Mouse (Mus musculus): ENCODE measurements around the gene Hnrnpl.

Gene Hnrnpl

GRCm38 (mm10) chr7:28812949-28813348, 4.6 kb downstream of the Hnrnpl start:
- no peak for DNase-seq

DNA sequence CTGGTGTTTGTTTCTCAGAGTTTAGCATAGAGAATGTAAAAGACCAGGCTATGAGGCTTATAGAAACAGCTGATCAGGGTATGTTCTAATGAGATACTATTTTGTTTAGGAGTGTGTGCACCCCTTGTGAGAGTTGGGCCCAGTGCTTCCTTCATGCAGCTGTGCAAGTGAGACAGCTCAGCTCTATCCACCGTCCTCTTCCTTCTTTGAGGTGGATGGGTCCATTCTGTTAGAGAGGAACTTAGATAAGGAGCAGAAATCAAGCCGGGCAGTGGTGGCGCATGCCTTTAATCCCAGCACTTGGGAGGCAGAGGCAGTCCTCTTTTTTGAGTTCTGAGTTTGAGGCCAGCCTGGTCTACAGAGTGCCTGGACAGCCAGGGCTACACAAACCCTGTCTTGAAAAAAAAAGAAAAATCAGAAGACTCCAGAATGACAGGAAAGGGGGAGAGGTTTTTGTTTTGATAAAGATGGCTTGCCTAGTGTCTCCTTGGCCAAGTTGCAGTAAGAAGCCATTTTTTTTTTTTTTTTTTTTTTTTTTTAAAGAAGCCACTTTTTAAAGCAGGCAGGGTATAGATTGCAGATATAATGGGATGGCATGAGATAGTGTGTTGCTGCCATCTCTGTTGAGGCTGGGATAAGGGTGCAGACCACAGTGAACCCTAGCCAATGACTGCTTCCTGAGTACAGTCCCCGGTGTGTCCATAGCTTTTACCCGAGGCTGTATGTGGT, 6.1 kb downstream of the Hnrnpl start:
- DNase-seq: no peak

DNA sequence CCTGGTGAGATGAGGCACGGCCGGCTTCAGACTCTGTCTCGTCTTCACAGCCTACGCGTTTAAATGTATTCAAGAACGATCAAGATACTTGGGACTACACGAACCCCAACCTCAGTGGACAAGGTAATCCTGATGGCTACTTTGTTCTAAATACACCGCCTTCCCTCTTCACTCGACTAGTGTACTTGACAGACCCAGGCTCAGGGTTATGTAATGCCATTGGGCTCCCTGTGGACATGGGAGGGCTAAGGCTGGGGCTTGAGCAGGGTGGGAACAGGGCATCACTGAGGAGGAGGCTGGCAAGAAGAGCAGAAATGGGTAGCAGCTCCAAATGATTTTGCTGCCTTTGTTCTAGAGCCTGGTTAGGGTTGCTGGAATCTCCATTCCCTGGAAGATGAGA, 6.9 kb downstream of the Hnrnpl start:
- DNase-seq: no peak

DNA sequence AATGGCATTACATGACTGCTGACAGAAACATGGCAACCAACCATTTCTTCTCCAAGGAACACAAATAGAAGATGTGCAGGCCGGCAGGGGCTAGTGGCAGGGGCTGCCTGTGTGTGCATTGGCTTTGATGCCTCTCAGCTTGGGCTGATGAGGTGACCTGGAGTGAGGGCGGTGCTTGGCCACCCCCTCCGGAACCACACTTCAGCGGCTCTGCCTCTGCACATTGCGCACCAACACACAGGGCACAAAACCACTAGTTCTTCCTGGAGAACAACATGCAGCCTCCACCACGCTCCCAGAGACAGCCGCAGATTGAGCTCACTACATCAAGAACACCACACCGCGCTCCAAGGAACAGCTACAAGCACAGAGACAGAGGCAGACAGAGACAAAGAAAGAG, 7.9 kb downstream of the Hnrnpl start:
- no peak for DNase-seq

GRCm38 (mm10) chr7:28816920-28817319, 8.6 kb downstream of the Hnrnpl start:
- DNase-seq: no peak

DNA sequence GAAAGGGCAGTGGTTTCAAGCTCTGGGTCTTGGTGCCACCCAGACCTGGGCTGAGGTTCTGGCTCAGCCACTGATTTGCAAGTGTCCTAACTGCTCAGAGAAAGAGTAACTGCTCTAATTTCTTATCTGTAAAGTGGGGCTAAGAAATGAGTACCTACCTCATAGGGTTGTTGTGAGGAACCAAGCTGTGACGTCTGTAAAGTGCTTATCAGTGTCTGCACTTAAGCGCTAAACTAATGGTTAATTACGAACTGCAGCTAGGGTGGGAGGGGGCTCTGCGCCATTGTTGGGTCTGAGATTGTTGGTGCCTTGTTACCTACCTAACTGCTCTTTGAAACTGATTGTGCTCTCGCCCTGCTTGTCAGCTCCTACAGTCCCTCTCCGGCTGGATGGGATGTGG, 9.2 kb downstream of the Hnrnpl start:
- no peak for DNase-seq

DNA sequence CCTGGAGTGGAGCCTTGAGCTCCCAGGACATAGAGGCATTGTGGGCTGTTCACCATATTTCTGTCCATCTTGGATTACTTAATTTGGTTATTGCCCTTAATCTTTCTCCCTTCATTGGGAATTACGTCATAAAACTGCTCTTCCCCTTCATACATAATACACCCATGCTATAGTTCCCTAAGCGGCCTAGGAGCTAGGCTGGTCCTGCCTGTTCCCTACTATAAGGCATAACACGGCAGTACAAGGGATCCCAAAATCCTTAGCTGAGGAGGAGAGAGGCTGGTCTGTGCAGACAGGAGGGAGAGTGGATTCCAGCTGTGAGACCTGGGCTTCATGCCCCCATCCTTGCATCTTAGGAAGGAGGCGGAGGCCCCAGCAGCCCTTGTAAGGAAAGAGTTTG, 9.6 kb downstream of the Hnrnpl start:
- DNase-seq: no peak

DNA sequence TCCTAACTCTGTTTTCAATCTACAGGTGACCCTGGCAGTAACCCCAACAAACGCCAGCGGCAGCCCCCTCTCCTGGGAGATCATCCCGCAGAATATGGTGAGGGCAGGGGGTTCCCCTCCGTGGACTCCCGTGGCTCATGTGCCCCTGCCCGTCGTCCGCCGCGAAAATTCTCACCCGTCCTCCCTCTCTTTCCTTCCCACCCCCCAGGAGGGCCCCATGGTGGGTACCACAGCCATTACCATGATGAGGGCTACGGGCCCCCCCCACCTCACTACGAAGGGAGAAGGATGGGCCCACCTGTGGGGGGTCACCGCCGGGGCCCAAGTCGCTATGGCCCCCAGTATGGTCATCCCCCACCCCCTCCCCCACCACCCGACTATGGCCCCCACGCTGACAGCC, 10.1 kb downstream of the Hnrnpl start:
- no peak for DNase-seq

- no peak for DNase-seq
Measured at GRCm38 (mm10) chr7:28818861-28819452, 10.6 kb downstream of the Hnrnpl start.

- DNase-seq: no peak
Measured at GRCm38 (mm10) chr7:28819571-28819970, 11.2 kb downstream of the Hnrnpl start.

DNA sequence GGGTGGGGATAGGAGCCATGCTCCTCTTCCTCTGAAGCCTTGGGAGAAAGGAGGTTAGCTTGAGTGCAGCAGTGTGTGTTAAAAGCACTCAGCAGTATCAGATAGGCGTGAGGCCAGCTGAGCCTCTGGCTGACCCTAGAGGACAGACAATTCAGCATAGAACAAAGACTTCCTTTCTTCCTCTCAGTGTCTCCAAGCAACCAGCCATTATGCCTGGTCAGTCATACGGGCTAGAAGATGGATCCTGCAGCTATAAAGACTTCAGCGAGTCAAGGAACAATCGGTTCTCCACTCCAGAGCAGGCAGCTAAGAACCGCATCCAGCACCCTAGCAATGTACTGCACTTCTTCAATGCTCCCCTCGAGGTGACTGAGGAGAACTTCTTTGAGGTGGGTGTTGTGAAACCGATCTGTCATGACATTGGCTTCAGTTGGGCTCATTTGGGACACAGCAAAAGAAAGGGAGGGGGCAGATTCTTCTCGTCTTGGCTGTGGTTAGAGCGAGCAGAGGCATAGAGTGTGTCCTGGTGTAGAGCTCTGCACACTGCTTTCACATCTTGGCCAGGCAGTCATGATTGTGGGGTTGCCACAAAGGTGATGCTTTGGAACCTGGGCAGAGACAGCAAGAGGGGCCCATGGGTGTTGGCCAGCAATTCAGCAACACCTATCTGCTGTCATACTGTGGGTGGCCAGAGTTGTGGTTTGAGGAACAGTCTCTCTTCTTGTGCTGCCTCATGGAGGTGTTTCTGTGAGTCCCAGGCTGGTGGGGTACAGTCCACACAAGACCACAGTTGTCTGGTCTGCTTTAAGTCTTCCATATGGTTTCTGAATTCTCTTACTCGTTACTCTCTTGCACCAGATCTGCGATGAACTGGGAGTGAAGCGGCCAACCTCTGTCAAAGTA, 12.3 kb downstream of the Hnrnpl start:
- DNase-seq: no peak

GRCm38 (mm10) chr7:28821261-28821831, 13.0 kb downstream of the Hnrnpl start:
- no peak for DNase-seq

DNA sequence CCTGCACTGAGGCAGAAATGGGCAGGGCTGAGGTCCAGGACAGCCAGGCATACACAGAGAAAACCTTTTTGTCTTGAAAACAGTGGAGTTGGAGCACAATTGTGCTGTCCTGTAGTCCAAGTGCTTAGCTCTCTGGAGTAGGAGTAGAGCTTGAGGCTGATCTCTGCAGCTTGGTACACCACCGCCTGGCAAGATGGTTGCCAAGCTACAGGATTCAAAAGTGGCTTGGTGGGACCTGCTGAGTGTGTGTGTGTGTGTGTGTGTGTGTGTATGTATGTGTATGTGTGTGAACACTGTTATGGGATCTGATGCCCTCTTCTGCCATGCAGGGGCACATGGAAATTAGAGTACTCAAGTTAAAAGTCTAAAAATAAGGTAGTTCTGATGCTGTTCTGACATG, 14.2 kb downstream of the Hnrnpl start:
- DNase-seq: no peak

DNA sequence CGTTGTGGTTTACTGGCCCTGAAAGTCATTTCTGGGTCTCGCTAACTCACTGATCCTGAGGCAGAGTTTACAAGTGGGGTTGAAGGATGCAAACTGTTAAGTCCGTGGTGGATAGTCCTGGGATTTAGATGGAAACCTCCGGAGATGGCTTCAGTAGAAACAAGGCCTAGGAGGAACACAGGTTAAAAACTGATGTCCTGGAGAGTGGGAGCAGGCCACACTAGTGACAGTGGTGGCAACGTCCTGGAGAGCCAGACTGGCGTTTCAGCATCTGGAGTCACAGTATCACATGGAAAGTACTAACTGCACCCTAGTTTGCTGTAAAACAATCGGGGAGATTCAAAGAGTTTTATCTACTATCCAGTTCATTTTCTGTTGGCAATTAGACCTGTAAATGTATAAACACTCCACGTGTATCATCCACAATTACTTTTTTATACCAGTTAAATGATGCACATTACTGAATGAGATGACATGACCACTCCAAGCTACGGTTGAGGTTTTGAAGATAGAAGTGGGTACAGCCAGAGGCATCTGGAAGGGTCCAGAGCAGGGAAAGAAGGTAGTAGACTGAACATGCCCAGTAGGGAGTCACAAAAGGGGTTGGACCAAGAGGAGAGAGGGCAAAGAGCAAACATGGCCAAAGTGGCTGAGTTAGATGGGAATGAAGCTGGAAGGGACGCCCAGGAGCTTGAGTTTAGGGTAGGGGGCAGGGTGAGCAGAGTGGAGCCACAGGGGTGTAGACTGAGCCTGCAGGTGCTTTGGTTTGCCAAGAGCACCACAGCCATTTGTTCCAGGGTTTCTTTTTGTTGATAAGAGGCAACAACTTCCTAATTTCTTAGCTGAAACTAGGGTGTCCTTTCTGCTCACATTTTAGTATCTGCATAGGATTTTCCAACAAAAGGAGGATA, 14.9 kb downstream of the Hnrnpl start:
- no peak for DNase-seq

DNA sequence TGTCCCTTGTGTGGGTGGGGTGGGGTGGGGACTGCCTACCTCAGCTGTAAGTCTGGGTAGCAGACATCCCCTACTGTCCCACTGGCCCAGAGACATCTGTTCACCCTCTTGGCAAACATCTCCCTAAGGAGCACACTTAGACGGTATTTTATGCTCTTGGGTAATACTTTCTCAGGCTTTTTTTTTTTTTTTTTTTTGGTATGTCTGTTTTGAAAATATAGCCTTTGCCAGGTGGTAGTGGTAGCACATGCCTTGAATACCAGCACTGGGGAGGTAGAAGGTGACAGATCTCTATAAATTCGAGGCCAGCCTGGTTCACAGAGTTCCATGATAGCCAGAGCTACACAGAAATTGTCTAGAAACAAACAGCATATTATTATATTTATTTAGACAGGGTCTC, 15.6 kb downstream of the Hnrnpl start:
- no peak for DNase-seq

DNA sequence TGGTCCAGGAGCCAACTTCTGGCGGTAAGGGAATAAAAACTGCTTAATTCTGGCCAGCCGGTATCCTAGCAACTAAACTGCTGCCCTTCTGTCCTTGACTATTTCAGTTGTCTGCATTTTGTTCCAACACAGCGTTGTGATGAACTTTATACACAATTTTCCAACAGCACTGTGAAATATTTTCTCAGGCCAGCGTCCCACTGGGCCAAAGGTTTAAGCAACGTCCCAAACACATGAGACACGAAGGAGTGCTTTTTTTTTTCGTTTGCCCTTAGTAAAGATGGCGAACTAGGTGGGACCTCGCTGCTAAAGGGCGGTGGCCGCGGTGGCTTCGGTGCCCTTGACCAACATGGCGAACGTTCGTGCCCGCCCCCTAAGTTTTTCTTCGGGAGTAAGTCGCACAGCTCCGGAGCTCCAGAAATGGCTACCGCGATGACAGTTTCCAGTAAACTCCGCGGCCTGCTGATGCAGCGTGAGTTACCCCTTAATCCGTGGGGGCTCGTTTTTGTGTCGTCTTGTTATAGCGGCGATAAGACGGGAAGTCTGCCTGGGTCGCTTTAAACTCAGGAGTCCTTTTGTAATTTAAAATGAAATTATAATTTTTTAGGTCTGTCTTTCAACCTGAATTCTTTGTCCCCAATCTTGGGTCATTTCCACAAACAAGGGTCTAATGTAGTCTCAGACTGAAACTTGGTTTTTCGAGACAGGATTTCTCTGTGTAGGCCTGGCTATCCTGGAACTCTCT, 16.8 kb downstream of the Hnrnpl start, which contains the start of gene Ech1:
Gene Ech1, plus strand, starts transcription at position 277 of the 745 bp plus-strand sequence.
- DNase-seq: peak; percentile 94

DNA sequence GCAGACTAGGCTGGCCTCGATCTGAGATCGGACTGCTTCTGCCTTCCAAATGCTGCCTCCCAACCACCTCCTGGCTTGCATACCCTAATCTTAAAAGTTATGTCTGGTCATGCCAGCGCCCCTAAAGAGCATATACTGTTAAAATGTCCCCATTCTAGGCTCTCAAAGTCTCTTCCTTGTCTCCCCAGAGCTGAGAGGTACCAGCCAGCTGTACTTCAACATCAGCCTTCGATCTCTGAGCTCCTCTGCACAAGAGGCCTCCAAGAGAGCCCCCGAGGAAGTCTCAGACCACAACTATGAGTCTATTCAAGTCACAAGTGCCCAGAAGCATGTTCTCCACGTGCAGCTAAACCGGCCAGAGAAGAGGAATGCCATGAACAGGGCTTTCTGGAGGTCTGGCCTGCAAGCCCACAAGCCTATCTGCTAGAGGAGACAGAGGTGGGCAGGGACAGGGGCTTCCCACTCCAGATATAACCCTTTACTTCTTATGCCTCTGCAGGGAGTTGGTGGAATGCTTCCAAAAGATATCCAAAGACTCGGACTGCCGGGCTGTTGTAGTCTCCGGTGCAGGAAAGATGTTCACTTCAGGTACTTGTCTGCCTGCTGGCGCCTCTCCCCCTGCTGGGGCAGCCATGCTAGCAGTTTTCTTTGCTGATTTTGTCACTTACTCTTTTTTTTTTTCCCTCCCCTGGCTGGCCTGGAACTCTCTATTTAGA, 17.5 kb downstream of the Hnrnpl start:
- DNase-seq: peak; percentile 64

DNA sequence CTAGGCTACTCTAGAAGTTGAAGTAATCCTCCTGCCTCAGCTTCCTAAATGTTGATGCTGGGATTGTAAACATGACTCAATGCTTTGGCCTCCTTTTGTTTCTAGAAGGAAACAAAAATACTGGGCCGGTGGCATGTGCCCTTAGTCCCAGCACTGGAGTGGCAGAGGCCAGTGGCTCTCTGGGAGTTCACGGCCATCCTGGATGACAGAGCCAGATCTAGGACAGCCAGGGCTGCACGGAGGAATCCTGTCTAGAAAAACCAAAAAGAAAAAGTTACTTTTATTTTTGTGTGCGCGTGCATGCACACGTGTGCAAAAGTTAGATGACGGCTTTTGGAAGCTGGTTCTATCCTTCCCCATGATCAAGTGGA, 18.0 kb downstream of the Hnrnpl start:
- no peak for DNase-seq

DNA sequence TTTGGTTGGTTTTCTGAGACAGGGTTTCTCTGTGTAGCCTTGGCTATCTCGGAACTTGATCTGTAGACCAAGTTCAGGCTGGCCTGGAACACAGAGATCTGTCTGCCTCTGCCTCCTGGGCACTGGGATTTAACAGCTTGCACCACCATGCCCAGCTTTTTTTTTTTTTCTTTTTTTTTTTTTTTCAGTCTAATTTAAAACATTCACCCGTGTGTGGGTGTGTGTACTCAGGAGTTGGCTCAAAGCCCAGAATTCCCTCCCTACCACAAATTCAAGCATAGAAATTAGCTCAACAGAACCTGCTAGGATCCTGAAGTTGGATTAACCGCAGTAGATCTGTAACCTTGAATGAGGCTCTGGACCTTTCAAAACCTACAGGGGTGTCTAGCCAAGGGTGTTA, 19.0 kb downstream of the Hnrnpl start:
- no peak for DNase-seq

- no peak for DNase-seq
Measured at GRCm38 (mm10) chr7:28829821-28830220, 21.5 kb downstream of the Hnrnpl start.

DNA sequence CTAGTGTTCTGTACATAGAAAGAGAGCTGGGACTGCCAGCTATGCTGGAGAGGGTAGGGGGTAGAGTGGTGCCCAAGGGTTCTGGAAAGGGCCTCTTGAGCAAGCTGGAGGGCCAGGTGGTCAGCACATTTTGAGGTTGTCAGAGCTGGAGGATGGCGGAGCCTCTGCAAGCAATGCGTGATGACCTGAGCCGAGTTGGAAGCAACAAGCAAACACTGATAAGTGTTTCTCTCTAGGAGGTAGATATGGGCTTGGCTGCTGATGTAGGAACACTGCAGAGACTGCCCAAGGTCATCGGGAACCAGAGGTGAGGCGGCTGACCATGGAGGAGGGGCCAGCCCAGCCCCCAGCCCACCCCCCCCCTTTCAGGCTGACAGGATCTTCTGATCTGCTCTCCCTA, 22.6 kb downstream of the Hnrnpl start:
- DNase-seq: no peak
